Mouse (Mus musculus) A20 (cell line): ENCODE measurements at regions not wholly inside any gene's neighbourhood (a gene's known extent, or its start where the extent isn't known, plus 50 kb on each side); places are given as distances from the start of the nearest gene placed in this dataset.

ENCODE experiments used
- DNase-seq: peaks from one replicate; pipeline ENCODE4 v3.0.0-alpha.2; 2011; ENCODE audit warnings: low read depth, low spot score

DNA sequence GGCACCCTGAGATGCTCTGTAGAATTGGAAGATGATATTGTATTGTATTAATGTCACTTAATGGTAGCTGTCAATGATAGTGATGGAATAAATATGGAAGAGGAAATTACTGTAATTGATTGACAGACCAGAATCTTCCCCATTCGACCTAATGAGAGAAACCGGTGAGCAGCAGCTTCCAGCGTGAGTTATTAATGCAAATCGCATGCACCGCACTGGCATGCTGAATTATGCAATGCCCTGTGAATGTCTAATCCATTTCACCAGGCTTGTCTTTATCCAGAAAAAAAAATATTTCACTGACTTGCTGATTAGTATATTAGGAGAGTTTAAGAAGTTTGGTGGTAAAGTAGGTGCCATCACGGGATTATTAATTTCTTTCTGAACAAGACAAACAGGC is 384.2 kb upstream of the Jarid2 start:
- DNase-seq = no peak

GRCm38 (mm10) chr13:44346636-44347035 is 382.6 kb upstream of the Jarid2 start:
- no peak for DNase-seq

DNA sequence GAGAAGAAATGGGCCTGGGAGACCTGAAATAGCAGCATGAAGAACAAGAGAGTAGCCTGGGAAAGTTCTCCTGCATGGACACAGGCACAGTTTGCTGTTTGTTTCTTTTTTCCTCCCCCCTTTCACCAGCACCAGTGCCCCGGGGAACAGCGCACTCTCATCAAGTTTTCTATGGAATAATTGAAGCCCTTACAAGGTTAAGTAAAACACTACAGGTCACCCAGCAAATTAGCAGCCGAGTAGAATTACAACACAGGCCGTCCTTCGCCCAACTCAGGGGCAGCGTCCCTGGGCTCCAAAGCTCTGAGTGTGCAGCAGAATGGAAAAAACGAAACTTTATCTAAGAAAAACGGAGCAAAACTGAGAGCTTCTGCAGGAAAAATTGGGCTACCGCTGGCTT is 381.6 kb upstream of the Jarid2 start:
- no peak for DNase-seq

DNA sequence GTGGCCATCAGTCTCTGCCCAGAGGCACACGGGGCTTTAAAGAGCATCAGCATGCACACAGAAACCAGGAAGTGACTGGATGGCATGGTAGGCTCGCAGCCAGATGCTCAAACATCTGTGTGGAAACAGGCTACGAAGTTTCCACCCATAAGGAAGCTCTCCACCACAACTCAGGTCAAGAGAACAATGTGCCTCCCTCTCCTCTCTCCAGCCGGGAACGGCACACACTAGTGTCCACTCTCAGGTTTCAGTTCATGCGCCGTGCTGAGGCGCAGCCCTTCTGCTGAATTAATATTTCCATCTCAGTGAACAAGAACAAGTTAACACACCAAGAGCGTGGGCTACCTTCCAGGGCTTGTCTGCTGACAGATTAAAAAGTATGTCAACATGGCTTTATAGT is 375.4 kb upstream of the Jarid2 start:
- DNase-seq = peak; percentile 53

GRCm38 (mm10) chr13:44355771-44356221 is 373.5 kb upstream of the Jarid2 start:
- no peak for DNase-seq

- no peak for DNase-seq
Observed at GRCm38 (mm10) chr13:44356981-44357380, 372.3 kb upstream of the Jarid2 start.

DNA sequence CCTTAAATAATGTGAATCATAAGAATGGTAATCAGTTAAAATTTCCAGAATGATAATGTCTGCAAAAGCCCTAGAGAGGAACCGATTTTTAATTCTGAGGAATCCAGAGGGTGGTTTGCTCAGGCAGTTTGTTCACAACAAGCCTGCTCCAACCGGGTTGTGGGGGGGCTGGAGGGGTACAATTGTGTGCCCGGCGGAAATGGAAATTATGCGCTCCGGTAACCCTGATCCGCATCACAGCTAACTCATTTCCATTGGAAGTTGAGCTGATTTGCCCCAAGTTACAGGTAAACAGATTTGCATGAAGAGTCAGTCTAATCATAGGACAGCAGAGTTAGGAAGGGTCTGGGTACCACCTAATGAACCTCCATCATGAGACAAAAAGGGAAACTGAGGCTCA is 369.9 kb upstream of the Jarid2 start:
- no peak for DNase-seq

DNA sequence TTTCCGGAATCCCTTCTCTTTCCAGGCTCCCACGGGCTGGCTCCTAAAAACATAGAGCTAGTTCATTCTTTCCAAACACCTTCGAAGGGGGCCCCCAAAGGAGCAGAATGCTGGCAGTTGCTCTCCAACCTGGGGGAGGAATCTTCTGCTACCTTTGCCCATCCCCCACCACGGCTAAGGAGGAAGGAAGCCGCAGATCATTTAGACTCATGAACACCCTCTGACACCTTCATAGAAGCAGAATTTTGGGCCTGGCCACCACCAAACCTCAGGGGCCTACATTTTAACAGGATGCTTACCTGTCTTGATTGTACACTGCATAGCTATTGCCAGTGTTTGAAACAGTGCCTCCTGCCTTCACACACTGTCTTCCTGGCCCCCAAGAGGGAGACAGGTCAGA is 369.3 kb upstream of the Jarid2 start:
- no peak for DNase-seq

- DNase-seq = no peak
Observed at GRCm38 (mm10) chr13:44360725-44361290, 368.5 kb upstream of the Jarid2 start.

DNA sequence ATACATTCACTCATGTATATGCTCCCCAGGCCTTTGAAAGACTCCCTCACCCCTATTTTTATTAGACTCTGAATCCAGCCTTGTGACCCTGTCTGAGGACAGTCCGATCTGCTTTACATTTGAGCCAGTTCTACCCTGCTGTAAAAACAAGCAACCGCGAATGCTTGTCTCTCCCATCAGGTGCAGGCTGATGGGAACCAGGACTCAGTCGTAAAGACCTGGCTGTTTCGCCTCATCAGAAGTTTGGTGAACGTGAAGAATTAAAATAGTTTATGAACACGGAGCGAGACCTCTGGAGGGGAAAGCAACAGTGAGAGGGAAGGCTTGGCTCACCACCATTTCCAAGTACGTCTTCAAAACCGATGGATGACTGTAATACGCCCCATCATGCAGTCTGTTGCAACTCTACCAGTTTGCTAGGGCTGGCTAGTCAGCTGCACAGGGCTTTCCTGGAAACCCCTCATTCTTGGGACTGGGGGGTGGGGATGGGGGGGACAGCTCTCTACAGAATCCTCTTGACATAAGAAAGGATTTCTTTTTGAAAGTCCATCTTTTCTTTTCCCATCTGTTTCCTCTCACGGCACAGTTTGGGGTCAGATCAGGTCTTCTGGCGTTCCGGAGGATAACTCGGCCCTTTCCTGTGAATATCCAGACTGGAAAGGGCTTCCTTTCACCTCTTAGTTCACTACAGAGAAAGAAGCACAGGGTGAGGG is 366.8 kb upstream of the Jarid2 start:
- no peak for DNase-seq

GRCm38 (mm10) chr13:44363016-44363415 is 366.3 kb upstream of the Jarid2 start:
- no peak for DNase-seq

- DNase-seq = no peak
Observed at GRCm38 (mm10) chr13:44369301-44369700, 360.0 kb upstream of the Jarid2 start.

- DNase-seq = no peak
Observed at GRCm38 (mm10) chr13:44372361-44372877, 356.9 kb upstream of the Jarid2 start.

DNA sequence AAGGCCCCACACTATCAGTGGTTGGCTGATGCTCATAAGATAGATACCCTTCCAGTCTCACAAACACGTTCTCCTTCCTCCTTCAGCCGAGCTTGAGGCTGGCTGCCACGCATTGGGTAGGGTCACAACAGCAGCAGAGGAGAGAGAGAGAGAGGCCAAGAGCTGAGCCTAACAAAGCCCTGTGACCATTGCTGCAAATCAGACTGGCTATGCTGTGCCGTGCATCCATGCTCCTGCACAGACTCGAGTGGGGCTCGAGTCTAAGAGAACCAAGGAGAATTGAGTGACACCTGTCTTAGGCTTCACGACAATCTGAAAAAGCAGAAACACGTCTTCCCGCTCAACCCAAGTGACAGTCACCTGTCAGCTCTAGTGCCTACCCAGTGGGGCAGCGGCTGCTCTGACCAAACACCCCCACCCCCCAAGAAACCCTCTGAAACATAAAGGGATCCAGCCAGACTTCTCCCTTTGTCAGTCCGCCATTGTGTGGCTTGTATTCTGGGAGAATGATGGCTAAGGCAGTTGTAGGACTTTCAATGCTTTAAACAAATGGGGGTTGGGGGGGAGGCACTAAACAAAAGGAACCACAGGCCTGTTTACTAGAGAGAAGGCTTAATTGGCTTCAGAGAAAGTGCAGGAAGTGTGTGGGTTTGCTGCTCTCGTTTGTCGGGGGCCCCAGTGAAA is 353.7 kb upstream of the Jarid2 start:
- no peak for DNase-seq

GRCm38 (mm10) chr13:44376160-44376488 is 353.1 kb upstream of the Jarid2 start:
- no peak for DNase-seq

DNA sequence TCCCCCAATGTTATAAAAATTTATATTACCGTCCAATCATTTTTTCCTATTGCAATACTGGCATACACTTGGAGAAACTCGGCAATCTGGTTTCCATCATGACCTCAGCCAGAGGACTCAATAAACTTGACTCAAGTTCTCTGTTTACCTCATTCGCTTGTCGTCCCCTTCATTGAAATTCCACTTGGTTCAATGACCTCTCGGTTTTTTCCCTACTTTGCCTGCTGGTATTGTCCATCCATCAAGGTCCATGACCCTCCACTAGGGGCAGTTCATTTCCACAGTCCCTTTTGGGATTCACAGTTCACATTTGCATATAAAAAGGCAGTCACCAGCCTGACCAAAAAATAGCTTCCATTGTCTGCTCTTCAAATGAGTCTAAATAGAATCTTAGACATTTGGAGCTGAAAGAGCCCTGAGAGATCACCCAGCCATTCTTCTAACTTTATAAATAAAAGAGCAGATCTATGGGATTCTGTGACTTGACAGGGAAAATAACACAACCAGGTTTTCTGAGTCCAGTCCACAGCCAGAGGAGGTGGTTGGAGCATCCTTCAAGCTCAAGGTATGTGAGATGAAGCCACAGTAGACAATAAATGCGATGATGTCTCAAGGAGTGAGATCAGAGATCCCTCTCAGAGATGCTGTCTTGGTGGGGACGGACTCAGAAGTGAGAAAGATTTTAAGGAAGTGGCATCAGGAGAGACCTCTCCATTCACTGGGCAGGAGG is 347.4 kb upstream of the Jarid2 start:
- no peak for DNase-seq

- DNase-seq = no peak
Observed at GRCm38 (mm10) chr13:44383322-44383721, 346.0 kb upstream of the Jarid2 start.

GRCm38 (mm10) chr13:44386767-44387166 is 342.5 kb upstream of the Jarid2 start:
- no peak for DNase-seq

- no peak for DNase-seq
Observed at GRCm38 (mm10) chr13:44389696-44390095, 339.6 kb upstream of the Jarid2 start.

GRCm38 (mm10) chr13:44390666-44391390 is 338.4 kb upstream of the Jarid2 start:
- no peak for DNase-seq

DNA sequence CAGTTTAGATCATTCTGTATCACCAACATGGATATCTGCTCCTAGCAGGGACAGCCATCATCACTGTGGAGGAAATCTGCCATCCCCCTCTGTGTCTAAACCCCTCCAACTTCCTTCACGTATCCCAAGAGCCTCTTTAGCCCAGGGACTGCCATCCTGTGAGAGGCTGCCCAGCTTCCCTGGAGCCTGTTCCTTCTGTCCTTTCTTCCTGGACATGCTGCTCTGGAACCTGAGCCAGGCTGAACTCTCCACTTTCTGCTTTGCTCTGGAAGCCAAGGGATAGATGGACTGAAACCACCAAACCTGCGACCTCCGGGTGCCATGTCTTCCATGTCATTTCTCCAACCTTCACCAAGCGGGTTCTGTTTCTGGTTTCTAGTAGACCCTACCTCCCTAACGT is 335.3 kb upstream of the Jarid2 start:
- DNase-seq = no peak
